Mouse (Mus musculus) retina, postnatal 1 day (tissue): ENCODE results near the gene Cacng2.

Source experiments
- DNase-seq: peaks from one replicate; pipeline ENCODE4 v3.0.0-alpha.2; 2012

Gene Cacng2

DNA sequence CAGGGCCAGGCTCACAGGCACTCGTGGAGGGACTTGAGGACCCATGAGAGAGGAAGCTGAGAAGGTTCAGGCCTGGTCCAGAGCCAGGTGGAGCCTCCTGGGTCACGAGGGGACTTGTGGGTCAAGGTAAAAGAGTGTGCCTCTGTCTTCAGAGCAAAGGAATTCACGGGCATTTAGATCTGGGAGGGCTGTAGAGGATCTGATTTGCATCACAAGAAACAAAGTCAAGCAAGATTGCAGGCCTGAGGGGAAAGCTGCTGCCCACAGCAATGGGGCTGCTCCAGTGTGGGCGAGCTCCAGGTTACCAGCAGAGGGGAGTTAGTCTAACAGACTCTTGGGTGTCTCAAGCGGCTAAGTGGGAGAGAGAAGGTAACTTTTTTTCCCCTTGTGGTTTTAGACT, 118.4 kb downstream of the Cacng2 start:
- DNase-seq, result no peak

DNA sequence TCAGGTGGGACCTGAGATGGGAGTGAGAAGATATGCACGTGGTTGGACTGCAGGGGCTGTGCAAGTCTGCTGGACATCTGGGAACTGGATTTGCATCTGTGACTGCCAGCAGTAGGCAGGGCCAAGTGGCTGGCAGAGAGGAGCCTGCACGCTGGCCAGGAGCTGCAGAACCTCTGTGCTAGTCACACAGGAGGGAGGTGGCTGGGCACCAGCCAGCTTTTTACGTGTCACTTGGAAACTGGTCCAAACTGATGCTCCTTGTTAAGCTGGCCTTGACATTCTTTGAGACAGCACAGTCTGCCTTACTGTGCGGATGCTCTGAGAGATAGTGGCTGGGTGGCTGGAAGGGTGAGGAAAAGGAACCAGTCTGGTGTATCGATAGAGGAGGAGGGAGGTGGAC, 131.3 kb downstream of the Cacng2 start:
- DNase-seq, result no peak

DNA sequence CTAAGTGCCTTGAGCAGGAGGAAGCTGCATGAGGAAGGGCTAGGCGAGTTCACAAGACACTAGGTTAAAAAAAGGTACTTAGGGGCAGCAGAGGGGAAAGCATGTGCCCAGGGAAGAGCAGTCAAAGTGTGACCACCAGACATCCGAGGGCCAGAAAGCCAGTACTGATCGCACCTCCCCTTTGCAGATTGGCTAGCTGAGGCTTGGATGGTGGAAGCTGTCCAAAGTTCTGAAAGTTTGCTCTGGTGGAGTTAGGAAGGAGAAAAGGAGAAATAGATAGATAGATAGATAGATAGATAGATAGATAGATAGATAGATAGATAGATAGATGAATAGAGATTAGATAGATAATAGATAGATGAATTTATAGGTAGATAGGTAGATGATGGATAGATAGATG, 136.4 kb downstream of the Cacng2 start:
- no peak for DNase-seq

DNA sequence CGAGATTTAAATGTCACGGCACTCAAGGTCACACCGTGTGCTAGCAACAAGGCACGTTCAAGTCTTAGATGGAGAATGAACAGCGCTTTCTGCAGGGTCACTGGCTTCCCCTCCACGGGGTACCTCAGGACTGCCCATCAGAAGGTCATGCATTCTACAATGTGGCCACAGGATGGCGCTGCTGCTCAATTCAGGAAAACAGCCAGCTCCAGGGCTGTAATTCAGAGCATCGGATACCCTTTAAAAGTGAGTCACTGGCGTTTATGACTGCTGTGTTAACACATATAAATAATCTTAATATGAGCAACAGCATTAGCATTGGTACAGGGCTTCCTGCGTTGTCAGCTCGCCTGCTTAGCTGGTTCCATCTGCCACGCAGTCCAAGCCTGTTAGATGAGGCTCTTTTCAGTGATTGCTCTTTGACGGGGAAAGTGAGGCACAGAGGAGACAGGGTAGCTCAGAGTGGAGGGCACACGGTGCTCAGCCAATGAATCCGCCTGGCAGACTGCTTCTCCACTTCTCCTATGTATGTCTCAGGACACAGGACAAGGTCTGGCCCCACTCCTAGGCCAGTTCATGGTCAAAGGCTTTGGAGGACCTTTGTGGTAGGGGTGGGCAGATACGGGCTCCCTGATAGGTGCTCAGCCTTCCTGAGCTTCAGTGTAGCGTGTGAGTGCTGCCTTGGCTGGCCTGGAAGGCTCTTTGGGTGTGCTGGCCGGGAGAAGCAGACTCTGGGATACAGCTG, 137.5 kb downstream of the Cacng2 start:
- DNase-seq, result peak; percentile 77

DNA sequence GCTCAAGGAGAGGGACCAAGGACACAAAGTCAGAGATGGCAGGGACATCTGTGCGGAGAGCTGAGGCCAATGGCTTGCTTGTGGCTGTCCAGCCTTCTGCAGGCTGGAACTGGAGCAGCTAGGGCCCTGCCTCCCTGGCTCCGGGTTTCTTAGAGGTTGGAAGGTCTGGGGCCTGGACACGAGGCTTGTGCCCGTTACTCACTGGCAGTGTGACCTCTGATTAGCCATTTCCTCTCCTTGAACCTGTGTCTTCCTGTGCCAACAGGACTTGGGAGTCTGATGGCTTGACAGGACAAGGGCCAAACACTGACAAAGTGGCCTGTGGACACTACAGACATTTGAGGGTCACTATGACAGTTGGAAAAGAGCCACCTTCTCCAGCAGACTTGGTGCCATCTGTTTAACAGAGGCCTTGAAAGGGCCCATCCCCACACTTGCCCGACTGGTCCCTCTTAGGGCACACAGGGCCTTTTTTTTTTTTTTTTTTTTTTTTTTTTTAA, 138.6 kb downstream of the Cacng2 start:
- no peak for DNase-seq

DNA sequence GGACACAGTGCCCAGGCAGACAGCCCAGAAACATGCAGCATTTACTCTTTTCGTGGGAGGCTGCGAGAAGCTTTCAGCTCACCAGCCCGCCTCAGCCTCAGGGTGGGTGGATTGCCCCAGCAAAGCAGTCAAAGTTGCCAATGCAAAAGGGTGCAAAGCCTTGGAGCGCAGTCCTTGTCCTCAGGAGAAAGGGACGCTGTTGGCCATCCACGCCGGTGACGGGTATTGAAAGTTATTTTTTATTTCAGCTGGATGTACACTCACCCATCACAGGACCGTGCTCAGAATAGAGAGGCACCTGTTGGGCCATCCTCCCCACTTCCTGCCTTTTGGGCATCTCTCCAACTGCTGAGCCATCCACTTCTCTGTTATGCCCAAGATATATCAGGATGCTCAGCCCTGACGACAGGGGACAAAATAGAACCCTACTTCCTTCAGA, 140.4 kb downstream of the Cacng2 start:
- DNase-seq, result no peak

DNA sequence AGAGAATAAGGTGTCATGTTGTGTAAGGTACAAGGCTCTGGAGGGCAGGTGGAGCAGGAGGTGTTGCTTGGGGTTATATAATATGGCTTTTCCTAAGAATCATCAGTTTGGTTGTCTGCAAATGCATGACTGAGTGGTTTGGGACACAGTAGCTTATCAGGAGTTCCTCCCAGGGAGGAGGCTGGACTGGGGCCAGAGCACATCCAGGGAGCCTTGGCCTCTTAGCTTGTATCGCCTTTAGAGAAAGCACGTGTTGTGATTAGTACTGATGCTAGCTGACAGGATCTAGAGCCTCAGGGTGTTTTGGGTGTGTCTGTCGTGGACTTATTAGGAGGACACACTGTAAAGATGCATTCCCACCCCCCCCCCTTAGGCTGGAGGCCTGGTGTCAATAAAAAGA, 142.2 kb downstream of the Cacng2 start:
- DNase-seq, result peak; percentile 31

DNA sequence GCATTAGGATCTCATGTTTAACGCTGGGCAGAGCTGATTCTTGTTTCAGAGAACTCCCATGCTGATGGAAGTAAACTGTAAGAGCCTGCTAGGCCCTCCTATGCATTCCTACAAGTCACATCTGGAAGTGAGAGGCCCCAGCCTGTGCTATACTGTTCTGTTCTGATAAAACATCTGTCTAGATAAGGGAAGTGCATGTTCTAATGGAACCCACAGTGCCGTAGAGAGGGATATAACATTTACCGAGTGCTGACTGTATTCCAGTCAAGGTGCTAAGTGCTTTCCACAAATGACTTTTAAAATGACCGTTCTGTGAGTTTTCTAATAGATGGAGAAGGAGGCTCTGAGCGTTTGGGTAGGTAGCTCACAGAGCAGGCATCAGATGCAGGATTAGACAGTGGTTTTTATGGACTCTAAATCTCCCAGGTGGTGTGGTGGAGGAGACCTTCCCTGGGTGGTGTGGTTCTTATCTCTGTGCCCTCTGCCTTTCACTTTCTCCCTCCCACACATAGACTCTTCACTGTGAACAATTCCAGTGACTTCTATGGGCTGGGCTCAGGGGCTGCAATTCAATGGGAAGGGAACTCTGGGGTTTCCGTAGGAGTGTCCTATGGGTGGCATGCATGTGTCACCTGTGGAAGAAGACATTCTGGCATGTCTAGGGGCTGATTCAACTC, 145.5 kb downstream of the Cacng2 start:
- DNase-seq, result no peak

DNA sequence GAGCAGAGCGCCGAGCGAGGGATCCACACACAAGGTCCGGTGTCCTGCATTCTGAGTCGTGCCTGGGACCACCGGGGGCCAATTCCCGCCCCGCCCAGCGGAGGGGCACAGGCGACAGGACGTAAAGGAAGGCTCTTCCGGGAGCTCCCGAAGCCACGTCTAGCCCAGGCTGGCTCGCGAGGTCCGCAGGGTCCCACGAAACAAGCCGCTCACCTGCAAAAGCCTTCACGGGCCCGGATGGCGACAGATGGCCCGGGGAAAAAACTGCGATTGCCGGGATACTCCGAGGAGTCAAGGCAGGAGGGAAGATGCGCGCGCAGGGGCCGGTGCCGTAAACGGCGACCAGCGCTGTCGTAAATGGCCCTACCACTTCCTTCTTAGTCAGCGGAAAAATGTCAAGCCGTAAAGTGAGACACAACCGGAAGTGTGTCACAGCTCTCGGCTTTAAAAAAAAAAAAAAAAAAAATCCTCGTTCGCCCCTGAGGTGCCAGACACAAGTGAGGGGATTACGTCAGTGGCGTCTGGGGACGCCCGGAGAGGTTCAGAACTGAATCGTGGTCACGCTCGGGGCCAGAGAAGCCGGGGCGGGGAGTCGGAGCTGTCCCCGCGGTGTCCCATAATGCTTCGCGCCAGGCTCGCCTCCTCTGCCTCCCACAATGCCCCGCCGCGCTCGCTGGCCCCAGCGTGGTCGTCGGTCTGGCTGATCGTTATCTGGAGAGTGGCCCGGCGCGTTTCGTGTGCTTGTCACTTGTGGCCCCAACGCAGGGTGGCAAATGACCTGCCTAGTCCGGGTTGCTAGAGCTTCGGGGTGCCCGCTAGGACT, 149.1 kb downstream of the Cacng2 start, which contains the start of gene Eif3d:
Eif3d (minus strand) TSS at position 344 of the 823 bp plus-strand sequence.
- peak; percentile 98 for DNase-seq

DNA sequence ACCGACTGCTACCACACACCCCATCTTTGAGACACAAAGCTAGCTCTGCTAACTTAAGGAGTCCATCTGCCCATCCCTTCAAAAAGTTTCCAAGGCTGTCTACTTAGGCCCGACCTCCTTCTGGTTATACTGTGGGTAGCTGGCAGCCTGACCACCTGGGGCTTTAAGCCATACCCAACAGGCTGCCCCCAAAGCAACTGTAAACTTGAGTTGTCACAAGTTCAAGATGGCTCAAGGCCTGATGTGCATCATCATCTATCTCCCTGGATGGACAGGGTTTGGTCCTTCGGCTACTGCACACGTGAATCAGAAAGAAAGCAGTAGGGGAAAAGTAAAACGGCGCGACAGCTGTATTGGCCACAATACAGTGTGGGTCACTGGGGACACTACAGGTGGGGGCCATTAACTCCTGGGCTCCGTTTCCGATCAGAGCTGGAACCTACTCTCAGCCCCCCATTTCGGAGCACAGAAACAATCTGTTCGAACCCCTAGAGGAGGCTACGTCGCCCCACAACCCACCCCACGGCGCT, 149.8 kb downstream of the Cacng2 start:
- no peak for DNase-seq

DNA sequence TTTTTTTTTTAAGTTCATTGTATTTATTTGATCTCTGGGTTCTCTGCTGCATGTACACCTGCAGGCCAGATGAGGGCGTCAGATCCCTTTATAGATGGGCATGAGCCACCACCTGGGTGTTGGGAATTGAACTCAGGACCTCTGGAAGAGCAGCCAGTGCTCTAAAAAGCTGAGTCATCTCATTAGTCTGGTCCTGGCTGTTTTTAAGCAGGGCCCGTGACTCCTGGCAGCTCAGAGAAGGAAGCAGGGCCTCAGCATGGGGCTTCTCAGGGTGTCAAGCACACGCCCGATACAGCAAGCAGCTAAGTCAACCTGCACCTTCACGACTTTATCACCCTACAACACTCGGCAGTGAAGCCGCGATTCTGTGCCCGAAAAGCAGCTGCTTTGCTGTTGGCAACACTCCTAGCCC, 154.7 kb downstream of the Cacng2 start:
- no peak for DNase-seq

DNA sequence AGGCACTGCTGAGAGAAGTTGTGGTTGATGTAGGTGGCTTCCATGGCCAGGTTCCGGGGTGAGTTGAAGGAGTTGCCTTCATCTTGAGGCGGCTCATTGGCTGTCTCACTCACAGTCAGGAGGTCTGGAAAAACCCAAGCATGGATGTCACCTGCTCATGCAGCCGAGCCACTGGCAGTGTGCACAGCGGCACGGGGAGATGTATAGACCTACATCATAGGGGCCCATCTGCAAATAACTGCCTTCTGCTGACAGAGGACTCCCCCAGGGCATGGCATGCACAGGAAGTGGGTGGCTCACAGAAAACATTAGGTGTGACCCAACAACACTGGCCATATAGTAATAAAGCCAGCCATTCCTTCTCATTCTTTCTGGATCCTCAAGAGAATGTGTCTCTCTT, 157.4 kb downstream of the Cacng2 start:
- DNase-seq, result no peak

DNA sequence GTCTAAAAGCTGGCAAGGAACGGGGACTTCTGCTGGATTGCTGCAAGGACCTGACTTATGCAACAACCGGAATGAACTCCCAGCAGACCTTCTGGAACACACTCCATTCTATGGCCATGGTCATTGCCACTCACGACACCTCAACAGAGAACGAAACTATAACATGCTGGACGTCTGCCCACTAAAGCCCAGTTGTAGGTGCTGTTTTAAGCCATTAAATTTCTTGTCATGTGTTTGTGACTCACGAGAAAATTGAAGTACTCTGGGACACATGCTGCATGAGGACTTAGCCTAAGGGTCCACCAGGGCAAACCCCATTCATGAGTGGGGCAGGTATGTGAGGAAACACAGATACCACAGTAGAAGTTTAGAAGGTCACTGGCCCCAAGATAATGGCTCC, 159.1 kb downstream of the Cacng2 start:
- DNase-seq, result no peak

DNA sequence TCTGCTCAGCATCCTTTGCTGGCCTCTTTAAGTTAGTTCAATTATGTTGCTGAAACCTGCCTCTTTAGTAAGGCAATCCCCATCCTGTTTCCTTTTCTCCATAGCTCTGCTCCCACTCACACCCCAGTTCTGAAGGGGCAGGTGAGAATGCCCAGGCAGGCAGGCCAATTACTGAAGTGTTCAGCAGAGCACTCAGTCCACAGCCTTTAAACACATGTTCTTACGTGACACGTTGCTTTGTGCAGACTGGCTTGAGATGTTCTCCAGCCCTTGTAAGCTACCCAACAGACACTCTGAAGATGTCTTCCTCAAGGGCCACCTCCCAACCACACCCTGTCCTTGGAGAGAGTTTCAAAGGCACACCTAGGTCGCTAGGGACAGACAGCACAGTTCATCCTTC, 161.8 kb downstream of the Cacng2 start:
- no peak for DNase-seq

DNA sequence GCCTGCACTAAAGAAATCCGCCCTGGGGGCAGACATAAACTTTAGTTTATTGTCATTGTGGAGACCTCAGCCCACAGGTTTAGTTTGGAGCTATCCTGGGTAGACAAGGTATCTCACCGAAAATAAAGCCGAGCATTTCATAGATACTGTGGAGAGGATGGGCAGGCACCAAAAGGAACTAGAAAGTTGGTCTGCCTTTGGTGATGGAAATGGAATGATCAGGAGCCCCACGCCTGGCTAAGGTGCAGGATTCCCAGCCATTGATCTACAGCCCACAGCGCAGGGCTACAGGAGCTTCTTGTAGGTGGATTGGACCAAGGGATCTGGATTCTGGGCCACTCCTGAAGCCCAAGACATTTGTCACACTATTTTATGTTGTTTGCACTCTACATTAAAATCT, 162.2 kb downstream of the Cacng2 start:
- no peak for DNase-seq

DNA sequence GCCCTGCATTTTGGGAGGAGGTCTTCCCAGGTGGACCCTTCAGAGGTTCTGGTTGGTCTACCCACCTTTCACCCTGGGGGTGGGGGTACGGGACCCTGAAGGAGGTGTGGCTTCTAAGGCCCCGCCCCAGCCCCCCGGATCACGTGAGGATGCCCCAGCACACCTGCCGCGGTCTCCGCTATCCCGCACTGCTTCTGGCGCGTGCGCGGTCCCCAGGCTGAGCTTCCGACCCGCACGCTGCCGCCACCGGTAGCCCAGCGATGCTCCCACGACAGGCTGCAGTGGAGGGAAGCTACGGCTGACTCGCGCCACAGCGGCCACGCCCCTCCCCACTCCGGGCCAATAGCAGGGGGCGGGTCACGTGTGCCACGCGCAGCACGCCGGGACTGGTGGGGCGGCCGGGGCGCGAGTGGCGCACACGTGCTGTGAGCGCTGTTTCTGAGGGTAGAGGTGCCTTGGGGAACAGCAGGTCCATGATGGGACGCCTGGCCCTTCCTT, 163.4 kb downstream of the Cacng2 start, which contains the start of gene Foxred2:
Foxred2 (minus strand) TSS at position 319 of the 498 bp plus-strand sequence.
- peak; percentile 94 for DNase-seq

DNA sequence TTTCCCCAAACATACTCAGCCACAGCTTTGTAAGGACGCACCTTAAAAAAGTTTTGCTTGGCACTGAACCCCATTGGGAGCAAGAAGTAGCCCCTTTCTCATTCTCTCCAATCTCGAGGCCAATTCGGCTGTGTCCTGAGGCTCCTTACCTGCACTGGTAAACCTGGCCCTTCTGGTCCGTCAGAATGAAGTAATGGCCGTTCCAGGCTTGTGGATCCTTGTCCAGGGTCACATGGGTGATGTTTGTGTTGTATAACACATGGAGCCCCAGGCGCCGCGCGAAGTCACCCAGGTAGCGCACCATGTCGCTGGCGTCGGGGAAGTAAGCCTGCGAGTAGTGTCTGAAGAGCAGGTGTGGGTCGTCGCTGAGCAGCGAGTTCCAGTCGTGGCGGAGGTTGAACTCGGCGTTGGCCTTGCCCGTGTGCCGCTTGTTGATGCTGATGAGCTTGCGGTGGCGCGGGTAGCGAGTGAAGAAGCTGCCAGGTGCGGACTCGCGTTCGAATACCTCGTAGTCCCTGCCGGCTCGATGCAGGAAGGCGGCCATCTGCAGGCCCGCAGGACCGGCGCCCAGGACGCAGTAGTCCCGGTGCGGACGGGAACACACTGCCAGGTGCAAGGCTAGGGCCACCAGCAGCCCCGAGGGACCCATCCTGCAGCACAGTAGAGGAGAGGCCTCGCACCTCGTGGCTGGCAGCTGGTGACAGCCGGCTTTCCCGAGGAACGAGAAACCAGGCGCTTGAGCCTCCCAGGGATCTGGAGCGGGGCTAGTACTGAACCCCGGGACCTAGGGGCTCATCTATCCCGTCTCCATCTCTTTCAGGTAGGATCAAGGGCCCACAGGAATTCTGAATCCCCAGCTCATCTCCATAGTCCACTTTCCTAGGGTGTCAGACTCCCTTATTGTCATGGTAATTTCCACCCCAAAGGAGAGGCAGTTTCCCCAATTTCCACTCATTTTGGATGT, 164.1 kb downstream of the Cacng2 start:
- peak; percentile 30 for DNase-seq

DNA sequence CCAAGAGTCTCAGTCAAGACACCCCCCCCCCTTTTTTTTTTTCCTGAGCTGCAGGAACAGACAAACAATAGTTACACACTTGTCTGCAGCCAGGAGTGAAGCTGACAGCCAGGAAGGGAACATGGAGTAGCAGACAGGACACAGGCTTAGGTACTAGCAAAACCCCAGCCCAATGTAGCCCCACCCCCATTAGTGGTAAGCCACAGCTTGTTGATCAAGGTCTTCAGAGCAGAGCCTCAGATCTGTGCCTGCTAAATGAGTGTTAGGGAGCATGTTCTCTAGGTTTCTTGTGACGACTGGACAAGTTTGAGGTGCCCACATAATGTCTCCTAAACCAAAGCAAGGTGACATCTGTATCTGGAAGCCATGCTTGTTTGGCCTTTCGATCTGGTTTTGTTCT, 165.5 kb downstream of the Cacng2 start:
- DNase-seq, result no peak

DNA sequence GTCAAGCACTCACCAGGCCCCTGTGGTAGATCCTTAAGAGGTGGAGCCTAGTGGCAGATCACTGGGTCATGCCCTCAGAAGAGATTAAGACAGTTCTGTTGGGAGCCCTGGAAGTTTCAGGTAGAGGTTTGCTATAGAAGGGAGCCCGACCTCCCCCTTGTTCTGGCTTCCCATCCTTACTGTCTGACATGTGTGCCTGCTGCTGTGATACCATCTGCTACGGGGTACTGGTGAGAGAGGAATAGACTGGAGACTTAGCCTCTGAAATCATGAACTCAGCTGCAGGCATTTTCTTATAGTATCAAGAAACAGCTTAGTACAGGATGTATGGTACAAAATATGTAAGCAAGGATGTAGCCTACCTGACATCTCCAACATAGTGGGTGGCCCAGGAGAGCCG, 166.9 kb downstream of the Cacng2 start:
- DNase-seq, result no peak

DNA sequence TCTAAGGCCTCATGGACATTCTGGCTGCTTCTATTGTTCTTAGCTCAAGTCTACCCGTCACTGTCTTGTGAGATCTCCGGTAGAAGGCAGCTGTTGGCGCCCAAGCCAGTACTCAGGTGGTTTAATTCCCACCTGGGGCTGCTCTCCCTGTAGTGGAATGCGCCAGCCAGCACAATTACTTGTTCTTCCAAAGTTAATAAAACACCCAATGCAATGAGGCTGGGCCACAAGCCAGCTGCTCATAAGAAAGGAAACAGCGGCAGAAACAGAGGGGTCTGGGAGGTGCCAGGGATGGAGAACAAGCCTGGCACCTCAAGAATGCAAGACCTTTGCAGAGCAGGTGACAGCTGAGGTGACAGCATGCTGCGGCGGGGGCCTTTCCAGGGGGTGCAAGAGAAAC, 170.8 kb downstream of the Cacng2 start:
- DNase-seq, result no peak

DNA sequence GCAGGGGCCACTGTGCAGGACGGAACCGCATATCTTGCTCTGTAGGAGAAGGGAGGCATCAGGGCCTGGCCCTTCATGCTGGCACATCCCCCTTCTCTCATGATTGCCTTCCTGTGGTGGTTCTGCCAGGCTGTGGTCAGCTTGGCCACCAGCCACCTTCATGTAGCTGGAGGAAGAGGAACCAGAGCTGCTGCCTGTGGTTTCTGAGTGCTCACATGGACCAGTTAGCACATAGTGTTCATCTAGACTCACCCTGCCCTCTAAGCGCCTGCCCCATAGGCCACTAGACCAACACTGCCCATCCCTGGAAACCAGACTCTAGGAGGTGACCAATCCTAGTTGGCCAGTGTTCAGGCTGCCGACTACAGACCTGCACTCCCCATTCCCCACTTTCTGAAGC, 174.1 kb downstream of the Cacng2 start:
- no peak for DNase-seq
